Mouse (Mus musculus): ENCODE data around the gene Denr. TPM values are rescaled to one million over a fixed set of nuclear protein-coding genes. Genes with fewer than 3 reads are reported as not detected.

Denr gene
- polyA plus RNA-seq, 1 experiment from 2014 or later, result 165 TPM

DNA sequence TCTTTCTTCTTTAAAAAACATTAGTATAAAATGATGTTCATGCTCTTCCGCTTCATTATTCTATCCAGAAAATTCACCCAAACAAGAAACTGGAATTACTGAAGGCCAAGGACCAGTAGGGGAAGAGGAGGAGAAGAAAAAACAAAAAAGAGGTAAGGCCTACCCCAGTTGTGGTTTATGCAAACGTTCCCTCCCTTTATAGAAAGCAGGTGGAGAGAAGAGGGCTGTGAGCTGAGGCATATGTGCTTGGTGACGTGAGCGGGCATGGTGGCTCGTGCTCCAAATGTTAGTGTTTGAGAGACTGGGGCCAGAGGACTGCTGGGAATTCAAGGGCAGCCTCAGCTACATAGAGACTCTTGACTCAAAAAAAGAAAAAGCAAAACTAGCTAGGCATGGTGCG lies 15.1 kb downstream of the Denr start:
- Histone ChIP-seq H3K27me3 (no peaks in the 10 kb centered on the region), H3K9ac (no peak overlapping the region), H3K27ac (no peak overlapping the region), H3K9me3 (no peaks in the 10 kb centered on the region), H3K4me1 (no peaks in the 10 kb centered on the region), H3K36me3 (peaks cover 95% of the 10 kb centered on the region), H3K4me2 (replicated peaks) (no peak overlapping the region), H3K4me3 (no peak overlapping the region)
- 88% methylated on average over 6 of the region's 6 CpGs for WGBS
- ATAC-seq (ENCODE audit: low FRiP score, low read depth), result no peak

DNA sequence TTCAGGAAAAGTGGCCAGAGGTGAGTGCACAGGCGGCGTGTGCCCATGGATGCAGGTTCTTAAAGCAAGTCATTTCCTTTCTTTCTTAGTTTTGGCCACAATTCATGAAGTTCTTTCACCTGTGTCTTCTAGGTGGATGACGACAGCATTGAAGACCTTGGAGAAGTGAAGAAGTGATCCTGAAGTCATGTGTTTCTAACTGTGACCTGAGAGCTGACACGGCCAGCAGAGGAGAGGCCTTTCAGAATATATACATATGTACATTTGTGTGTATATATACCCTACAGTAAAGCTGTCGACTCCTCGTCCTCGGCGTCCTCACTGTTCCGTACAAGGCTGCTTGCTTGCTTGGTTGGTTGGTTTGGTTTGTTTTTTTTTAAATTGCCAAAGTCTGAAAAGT lies 20.1 kb downstream of the Denr start, which contains the start of gene Gm43518:
Gene Gm43518 (plus strand): TSS at position 301 of the 400 bp plus-strand sequence.
- ATAC-seq (ENCODE audit: low FRiP score, low read depth), result no peak
- Histone ChIP-seq H3K27ac (no peak within 1 kb of the TSS), H3K4me1 (peaks cover 4% of the 10 kb centered on the region), H3K36me3 (peaks cover 73% of the 10 kb centered on the region), H3K9me3 (no peaks in the 10 kb centered on the region), H3K27me3 (no peaks in the 10 kb centered on the region), H3K4me3 (no peak within 1 kb of the TSS), H3K9ac (no peak within 1 kb of the TSS), H3K4me2 (replicated peaks) (no peak within 1 kb of the TSS)
- WGBS, result 94% methylated on average over 9 of the region's 9 CpGs

DNA sequence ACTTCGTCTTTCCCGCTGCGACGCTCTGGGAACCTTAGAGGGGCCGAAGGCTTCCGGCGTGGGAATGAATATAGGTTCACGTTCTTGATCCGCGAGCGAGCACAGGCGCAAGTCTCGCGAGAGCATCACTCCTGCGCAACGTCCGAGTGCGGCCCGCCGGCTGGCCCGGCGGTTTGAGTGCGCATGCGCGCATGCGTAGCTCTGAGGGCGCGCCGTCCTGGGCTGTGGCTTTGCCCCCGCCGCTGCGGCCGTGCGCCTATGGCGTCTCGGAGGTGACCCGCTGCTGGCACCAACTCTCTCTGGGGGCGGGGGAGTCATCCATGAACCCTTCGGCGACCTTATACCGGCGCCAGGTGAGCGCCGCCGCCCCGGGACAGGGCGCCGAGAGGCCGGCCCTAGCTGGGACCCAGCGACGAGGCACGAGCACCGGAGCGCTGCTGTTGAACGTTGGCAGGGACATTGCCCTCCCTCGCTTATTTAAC lies 23.6 kb downstream of the Denr start, which contains the start of gene Ccdc62:
Gene Ccdc62 (plus strand): TSS at position 172 of the 482 bp plus-strand sequence.
- H3K4me3 ChIP-seq, result peak within 1 kb of the TSS; percentile 71
- H3K9ac ChIP-seq, result peak within 1 kb of the TSS; percentile 91
- H3K4me1 ChIP-seq, result peaks cover 4% of the 10 kb centered on the region
- peak within 1 kb of the TSS; percentile 70 for H3K4me2 ChIP-seq (replicated peaks)
- H3K27ac ChIP-seq, result peak within 1 kb of the TSS; percentile 85
- no peaks in the 10 kb centered on the region for H3K9me3 ChIP-seq
- under 1% methylated on average over 56 of the region's 56 CpGs for WGBS
- no peaks in the 10 kb centered on the region for H3K27me3 ChIP-seq
- peaks cover 39% of the 10 kb centered on the region for H3K36me3 ChIP-seq
- ATAC-seq (ENCODE audit: low FRiP score, low read depth), result peak; percentile 98

DNA sequence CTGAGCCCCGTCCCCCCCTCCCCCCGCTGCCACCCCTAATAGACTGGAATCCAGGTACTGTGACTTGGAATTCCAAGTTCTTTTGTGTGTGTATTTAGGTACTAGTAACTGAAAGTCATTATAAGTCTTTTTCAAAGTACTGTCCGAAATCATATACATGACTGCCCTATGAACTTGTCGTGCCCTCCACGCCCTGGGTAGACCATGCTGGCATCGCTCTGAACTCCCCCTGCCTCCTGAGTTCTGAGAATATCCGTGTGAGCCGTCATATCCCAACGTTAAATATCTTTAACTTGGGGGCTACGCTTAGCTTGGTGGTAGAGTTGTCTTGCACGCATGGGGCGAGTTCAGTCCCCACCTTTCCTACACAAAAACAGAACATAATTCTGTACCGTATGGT lies 24.2 kb downstream of the Denr start:
- Histone ChIP-seq H3K9ac (peak overlapping the region; percentile 91), H3K36me3 (peaks cover 33% of the 10 kb centered on the region), H3K9me3 (no peaks in the 10 kb centered on the region), H3K4me2 (replicated peaks) (peak overlapping the region; percentile 70), H3K4me3 (peak overlapping the region; percentile 71), H3K27me3 (no peaks in the 10 kb centered on the region), H3K27ac (peak overlapping the region; percentile 80; the same call in 1 of the 2 replicates), H3K4me1 (peaks cover 4% of the 10 kb centered on the region)
- WGBS, result 51% methylated on average over 13 of the region's 13 CpGs
- ATAC-seq (ENCODE audit: low FRiP score, low read depth), result no peak

DNA sequence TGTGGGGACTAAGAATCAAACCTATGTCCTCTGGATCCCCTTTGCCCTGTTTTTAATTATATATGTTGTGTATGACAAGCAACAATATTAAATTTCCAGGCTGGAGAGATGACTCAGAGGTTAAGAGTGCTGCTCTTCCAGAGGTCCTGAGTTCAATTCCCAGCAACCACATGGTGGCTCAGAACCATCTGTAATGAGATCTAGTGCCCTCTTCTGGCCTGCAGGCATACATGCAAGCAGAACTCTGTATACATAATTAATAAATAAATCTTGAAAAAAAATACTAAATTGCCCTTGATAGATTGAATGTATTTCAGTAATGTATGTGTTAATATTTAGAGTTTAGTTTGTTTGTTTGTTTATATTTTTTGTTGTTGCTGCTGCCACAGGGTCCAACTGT lies 26.0 kb downstream of the Denr start:
- Histone ChIP-seq H3K9me3 (no peaks in the 10 kb centered on the region), H3K27ac (no peak overlapping the region), H3K4me2 (replicated peaks) (no peak overlapping the region), H3K36me3 (peaks cover 15% of the 10 kb centered on the region), H3K9ac (no peak overlapping the region), H3K27me3 (no peaks in the 10 kb centered on the region), H3K4me3 (no peak overlapping the region), H3K4me1 (peaks cover 4% of the 10 kb centered on the region)
- no peak for ATAC-seq (ENCODE audit: low FRiP score, low read depth)

DNA sequence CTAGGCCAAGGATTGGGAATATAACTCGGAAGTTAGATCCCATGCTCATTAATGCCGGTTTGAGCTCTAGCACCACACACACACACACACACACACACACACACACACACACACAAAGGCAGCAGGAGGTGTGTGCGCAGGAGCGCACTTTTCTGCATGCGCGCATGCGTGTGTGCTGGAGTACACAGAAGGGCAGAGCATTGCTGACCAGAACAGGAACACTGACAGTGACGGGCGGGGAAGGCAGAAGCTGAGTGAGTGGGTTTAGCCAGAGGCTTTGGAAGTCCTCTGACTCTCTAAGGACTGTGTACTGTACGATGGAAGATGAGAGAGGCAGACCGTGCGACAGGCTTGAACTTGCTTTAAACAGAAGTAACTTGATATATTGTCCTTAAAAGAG lies 26.6 kb downstream of the Denr start:
- H3K27ac ChIP-seq, result no peak overlapping the region
- H3K4me3 ChIP-seq, result no peak overlapping the region
- no peak overlapping the region for H3K9ac ChIP-seq
- ATAC-seq (ENCODE audit: low FRiP score, low read depth), result no peak
- 85% methylated on average over 12 of the region's 12 CpGs for WGBS
- H3K27me3 ChIP-seq, result no peaks in the 10 kb centered on the region
- peaks cover 4% of the 10 kb centered on the region for H3K4me1 ChIP-seq
- no peaks in the 10 kb centered on the region for H3K9me3 ChIP-seq
- H3K36me3 ChIP-seq, result peaks cover 11% of the 10 kb centered on the region
- H3K4me2 ChIP-seq (replicated peaks), result no peak overlapping the region

DNA sequence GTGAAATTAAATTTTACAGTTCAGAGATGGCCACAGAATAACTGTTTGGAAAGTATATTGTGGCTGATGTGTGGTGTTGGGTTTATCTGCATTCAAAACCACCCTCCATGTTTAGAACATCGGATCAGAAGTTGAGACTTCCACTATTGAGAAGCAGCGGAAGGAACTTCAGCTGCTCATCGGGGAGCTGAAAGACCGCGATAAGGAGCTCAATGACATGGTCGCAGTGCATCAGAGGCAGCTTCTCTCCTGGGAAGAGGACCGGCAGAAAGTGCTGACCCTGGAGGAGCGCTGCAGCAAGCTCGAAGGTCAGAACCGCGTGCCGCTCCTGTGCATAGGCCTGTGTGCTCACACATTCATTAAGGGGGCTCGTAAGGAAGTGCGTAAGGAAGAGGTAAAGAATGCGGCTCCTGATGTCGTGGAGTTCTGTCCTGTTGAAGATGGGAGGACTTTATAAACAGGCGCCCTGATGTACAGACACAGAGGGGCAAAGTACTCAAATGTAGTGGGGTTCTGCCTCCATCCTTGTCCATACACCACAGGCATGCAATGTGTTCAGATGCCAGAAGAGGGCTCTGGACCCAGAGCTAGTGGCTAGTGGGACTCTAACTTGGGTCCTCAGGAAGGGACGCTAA lies 27.1 kb downstream of the Denr start:
- 34% methylated on average over 18 of the region's 18 CpGs for WGBS
- H3K9ac ChIP-seq, result peak overlapping the region; percentile 15; the same call in 1 of the 2 replicates
- no peak overlapping the region for H3K4me3 ChIP-seq
- ATAC-seq (ENCODE audit: low FRiP score, low read depth), result no peak
- no peak overlapping the region for H3K27ac ChIP-seq
- H3K4me1 ChIP-seq, result peaks cover 4% of the 10 kb centered on the region
- peaks cover 7% of the 10 kb centered on the region for H3K36me3 ChIP-seq
- H3K27me3 ChIP-seq, result no peaks in the 10 kb centered on the region
- no peak overlapping the region for H3K4me2 ChIP-seq (replicated peaks)
- no peaks in the 10 kb centered on the region for H3K9me3 ChIP-seq

DNA sequence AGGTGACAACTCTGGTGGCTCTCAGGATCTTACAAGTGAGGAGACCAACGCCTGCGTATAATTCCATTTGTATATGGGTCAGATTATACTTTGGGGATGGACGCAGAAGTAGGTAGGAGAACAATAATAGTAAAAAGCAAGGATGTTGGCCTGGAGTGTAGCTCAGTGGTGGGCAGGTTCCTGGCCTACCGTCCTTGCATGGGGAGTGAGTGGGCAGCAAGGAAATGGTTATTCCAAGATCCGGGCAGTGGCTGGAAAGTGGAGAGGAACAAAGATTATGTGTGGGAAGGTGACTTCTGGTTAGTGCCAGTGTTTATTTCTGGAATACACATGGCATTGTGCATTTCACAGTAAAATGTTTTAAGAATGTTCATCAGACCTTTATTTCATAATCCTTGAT lies 29.0 kb downstream of the Denr start:
- no peak for ATAC-seq (ENCODE audit: low FRiP score, low read depth)
- H3K9ac ChIP-seq, result no peak overlapping the region
- no peaks in the 10 kb centered on the region for H3K36me3 ChIP-seq
- no peak overlapping the region for H3K27ac ChIP-seq
- H3K27me3 ChIP-seq, result no peaks in the 10 kb centered on the region
- H3K4me3 ChIP-seq, result no peak overlapping the region
- H3K4me2 ChIP-seq (replicated peaks), result no peak overlapping the region
- peaks cover 4% of the 10 kb centered on the region for H3K4me1 ChIP-seq
- 90% methylated on average over 5 of the region's 5 CpGs for WGBS
- no peaks in the 10 kb centered on the region for H3K9me3 ChIP-seq

DNA sequence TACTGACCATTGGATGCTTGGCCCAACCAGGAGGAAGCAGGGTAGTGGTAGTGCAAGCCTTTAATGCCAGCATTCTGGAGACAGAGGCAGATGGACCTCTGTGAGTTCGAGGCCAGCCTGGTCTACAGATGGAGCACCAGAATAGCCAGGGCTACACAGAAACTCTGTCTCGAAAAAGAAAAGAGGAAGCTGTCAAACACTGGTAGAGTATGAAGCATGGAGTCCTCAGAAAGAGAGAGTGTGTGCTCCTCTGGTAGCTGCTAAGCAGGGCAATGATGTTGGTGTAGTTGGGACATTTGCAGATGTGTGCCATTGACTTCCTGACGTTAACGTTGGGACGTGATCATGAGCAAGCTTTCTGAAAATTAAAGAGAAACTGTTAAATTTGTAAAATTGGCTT lies 31.5 kb downstream of the Denr start:
- H3K4me1 ChIP-seq, result no peaks in the 10 kb centered on the region
- no peak for ATAC-seq (ENCODE audit: low FRiP score, low read depth)
- no peaks in the 10 kb centered on the region for H3K9me3 ChIP-seq
- no peak overlapping the region for H3K27ac ChIP-seq
- H3K9ac ChIP-seq, result no peak overlapping the region
- H3K4me2 ChIP-seq (replicated peaks), result no peak overlapping the region
- H3K27me3 ChIP-seq, result no peaks in the 10 kb centered on the region
- no peak overlapping the region for H3K4me3 ChIP-seq
- H3K36me3 ChIP-seq, result no peaks in the 10 kb centered on the region
- 86% methylated on average over 5 of the region's 5 CpGs for WGBS

DNA sequence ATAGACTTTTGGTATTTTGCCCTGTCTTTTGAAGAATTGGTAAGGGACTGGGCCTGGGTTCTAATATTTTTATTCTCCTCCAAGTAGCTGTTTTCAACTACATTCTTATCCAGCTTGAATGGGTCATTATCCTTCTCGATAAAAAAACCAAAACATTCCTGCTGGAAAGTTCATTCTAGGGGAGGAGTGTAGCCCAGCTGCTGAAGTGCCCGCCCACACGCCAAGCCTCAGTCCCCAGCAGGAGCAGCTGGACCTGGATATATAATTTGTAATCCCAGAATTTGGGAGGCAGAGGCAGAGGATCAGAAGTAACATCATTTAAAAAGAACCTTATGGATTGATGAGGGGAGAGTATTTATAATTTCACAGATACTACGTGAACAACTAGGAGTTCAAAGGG lies 39.6 kb downstream of the Denr start:
- 69% methylated on average over 4 of the region's 4 CpGs for WGBS
- H3K4me2 ChIP-seq (replicated peaks), result no peak overlapping the region
- no peaks in the 10 kb centered on the region for H3K4me1 ChIP-seq
- no peaks in the 10 kb centered on the region for H3K27me3 ChIP-seq
- H3K4me3 ChIP-seq, result no peak overlapping the region
- ATAC-seq (ENCODE audit: low FRiP score, low read depth), result no peak
- H3K27ac ChIP-seq, result no peak overlapping the region
- no peak overlapping the region for H3K9ac ChIP-seq
- no peaks in the 10 kb centered on the region for H3K9me3 ChIP-seq
- no peaks in the 10 kb centered on the region for H3K36me3 ChIP-seq

DNA sequence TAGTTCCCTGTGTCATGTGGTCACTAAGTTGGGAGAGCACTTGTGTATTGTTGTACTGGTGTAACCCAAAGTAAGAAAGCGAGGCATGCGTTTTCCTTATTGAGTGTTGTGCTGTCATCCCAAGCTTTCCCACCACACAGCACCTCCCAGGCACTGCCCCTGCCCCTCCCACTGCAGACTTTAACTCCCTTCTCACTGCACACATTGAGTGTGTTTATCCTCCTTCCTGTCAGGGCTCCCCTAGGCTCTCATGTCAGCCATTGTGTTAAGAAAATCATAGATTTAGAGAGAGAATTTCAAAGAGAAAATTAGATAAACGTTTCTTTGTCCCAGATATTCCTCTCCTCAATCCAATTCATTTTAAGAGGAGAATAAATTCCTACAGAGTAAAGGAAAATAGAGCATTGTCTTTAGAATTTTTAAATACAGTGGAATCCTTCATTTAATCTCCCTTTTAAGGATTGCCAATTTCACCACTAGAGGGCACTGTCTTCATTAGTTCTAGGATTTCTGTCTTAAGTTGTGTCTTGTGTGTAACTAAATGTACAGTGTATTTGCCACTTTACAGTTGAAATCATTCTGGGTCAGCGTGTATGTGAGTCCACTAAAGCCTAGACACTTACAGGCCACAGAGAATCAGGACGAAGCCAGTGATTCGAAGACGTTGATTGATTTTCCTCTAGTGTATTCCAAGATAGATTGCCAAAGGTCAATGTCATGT lies 40.2 kb downstream of the Denr start:
- H3K4me1 ChIP-seq, result no peaks in the 10 kb centered on the region
- H3K4me2 ChIP-seq (replicated peaks), result no peak overlapping the region
- H3K36me3 ChIP-seq, result no peaks in the 10 kb centered on the region
- no peak overlapping the region for H3K9ac ChIP-seq
- no peaks in the 10 kb centered on the region for H3K27me3 ChIP-seq
- WGBS, result 57% methylated on average over 7 of the region's 7 CpGs
- H3K27ac ChIP-seq, result no peak overlapping the region
- H3K4me3 ChIP-seq, result no peak overlapping the region
- no peak for ATAC-seq (ENCODE audit: low FRiP score, low read depth)
- no peaks in the 10 kb centered on the region for H3K9me3 ChIP-seq

DNA sequence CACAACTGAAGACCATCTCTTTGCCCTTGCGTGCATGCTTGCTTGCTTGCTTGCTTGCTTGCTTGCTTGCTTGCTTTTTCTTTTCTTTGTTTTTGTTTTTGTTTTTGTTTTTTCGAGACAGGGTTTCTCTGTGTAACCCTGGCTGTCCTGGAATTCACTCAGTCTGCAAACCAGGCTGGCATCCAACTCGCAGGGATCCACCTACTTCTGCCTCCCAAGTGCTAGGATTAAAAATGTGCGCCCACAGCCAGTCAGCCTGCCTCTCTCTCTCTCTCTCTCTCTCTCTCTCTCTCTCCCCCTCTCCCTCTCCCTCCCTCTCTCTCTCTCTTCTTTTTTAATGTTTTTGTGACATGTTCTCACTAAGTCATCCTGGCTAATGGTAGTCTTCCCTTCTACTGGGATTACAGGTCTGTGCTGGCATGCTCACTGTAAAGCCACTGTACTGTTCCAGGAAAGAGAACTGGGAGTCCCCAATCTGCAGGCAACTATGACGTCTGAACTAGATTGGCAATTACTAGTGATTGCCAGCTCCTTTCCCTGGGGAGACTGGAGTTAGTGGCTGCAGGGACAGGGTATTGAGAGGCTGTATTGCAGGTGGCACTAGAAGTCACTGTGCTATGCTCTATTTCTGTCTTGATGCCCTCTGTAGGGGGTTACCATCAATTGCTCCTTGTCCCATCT lies 45.5 kb downstream of the Denr start:
- H3K4me3 ChIP-seq, result no peak overlapping the region
- 63% methylated on average over 5 of the region's 5 CpGs for WGBS
- ATAC-seq (ENCODE audit: low FRiP score, low read depth), result no peak
- 0 out of 2 replicates have a peak overlapping the region, but pooled peaks have one; percentile 9 for H3K9ac ChIP-seq
- no peaks in the 10 kb centered on the region for H3K36me3 ChIP-seq
- H3K4me2 ChIP-seq (replicated peaks), result no peak overlapping the region
- H3K27ac ChIP-seq, result no peak overlapping the region
- no peaks in the 10 kb centered on the region for H3K9me3 ChIP-seq
- no peaks in the 10 kb centered on the region for H3K27me3 ChIP-seq
- H3K4me1 ChIP-seq, result peaks cover 12% of the 10 kb centered on the region
